ENCODE assay signal across 1 mouse cellular context in the genomic region with DNA sequence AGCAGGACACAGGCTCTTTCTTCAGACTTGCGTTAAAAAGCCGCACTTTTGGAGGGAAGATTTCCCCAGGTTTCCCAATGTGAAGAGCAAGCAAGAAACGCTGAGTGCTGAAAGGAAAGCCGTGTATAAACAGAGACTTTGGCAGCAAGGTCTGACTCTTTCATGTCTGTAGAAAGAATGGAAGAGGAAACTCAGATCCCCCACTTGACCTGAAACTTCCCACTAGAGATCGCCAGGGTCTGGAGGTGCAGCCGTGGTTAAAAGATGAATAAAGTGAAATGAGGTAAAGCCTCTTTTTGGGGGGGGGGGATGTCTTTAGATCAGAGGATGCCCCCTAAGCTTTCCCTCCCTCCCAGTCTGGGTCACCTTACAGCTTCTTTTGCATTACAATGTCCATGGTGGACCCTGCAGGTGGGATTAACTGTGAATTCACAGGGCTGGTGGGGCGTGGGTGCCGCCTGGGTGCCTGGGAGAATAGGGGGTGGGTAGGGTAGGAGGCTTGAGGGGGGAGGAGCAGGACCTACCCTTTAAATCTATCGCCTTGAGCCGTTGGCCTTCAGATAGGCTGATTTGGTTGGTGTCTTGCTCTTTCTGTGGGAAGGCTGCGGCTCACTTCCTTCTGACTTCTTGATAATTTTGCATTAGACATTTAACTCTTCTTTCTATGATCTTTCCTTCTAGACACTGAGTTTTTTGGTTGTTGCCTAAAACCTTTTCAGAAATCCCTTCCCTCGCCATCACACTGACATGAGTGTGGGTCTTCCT.
TF ChIP-seq lines count a peak whose summit lies in the region.

A gene (plus strand): TSS at position 454 of the 765 bp plus-strand sequence.

TF ChIP-seq in ES-E14, 5 proteins besides CTCF, POLR2A, EP300 and RAD21:
- TF ChIP-seq MAFK (IDR thresholded peaks at IDR 0.05; ENCODE audit: insufficient read depth, low read depth, low read length): no peak
- TF ChIP-seq HCFC1 (IDR thresholded peaks at IDR 0.05; ENCODE audit: borderline replicate concordance, insufficient read depth, low read length): no peak
- TF ChIP-seq ZNF384 (IDR thresholded peaks at IDR 0.05; ENCODE audit: low read depth, low read length): no peak
- TF ChIP-seq ZC3H11A (IDR thresholded peaks at IDR 0.05; ENCODE audit: borderline replicate concordance, low read depth, low read length): no peak
- TF ChIP-seq CHD2 (IDR thresholded peaks at IDR 0.05; ENCODE audit: low read depth, low read length): 0 out of 2 replicates have a peak, but pooled peaks have one; percentile 38
